Mouse (Mus musculus): Measurements from ENCODE around the gene Gne.
"Not testable (repeated sequence)": the region's sequence is repeated elsewhere in the genome, so short reads cannot be mapped to it uniquely, and the experiment has no call there.

Gene Gne

DNA sequence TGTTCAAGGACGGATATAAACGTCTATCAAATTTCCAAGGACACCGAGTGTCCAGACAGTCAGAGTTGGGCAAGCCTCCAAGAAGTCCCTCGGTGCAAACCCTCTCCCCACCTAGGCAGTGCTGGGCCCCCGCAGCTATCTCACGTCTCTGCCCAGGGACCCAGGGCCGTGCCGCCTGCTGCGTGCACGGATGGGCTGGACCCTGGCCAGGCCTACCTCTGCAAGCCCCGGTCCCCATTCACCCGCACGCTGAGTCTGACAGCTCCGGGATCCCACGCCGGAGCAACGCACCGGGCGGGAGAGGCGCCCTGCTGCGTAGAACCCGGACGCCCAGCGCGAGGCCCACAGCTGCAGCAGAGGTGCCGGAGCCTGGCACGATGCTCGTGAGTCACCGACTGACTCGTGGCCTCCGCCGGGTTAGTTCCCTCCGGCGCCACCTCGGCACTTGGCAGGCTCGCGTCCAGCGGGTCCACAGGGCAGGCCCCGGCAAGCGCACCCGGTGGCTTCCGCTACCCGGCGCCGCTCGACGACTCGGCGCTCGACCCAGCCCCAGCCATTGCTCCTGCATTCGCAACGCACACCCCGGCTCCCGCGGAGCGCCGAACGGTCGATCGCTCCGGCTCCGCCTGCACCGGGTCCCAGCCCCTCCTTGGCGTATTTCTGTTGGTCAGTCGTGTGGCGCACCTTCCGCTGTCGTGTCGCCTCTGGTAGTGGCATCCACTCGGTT lies 11.7 kb downstream of the Gne start:
- peak; percentile 83 to 88 for DNase-seq

DNA sequence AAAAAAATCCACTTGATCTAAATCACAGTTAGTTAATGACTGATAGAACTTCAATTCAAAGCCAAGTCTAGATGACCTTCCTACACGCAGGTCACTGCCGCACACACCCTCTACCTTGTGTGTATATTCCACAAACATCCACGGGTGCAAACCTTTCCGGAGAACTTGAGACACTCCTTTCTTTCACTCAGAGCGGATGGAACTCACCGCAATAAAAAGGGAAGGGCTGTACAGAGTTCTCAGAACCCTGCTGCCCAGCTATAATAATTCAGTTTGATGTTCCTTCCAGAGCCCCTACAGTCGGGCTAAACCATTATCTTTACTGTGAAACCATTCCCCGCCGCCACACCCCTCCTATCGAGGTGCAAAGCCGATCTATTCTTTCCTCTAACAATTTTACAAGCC lies 12.2 kb downstream of the Gne start:
- DNase-seq = no peak

DNA sequence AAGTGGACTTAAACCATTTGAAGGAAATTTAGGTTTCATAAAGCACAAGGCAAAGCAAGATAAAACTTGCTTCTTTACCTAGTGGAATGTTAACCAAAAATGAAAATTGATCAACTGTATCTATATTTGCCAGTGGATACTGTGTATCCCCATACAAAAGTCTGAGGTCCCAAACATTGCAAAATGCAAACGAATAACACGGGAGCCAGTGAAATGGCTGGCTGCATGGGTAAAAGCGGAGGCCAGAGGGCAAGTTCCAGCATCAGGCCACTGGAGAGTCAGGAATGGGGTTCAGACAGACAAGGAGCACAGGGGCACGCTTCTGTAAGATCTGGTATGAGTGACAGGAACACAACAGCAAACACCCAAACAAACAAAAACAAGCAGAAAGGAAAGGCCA lies 13.3 kb downstream of the Gne start:
- DNase-seq = no peak

DNA sequence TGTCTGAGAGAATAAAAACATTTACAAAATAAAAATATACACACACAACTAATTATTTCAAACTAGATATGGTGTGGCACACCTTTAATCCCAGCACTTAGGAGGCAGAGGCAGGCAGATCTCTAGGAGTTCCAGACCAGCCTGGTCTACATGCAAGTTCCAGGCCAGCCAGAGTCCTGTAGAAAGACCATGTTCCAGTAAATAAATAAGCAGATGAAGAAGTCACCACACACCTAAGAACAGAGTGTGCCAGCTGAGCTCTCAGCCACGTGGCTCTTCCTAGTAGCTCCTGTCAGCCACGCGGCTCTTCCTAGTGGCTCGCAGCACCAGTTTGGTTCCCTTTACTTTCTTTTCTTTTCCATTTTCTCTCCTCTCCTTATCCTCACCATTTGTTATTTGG lies 14.6 kb downstream of the Gne start:
- DNase-seq = no peak

DNA sequence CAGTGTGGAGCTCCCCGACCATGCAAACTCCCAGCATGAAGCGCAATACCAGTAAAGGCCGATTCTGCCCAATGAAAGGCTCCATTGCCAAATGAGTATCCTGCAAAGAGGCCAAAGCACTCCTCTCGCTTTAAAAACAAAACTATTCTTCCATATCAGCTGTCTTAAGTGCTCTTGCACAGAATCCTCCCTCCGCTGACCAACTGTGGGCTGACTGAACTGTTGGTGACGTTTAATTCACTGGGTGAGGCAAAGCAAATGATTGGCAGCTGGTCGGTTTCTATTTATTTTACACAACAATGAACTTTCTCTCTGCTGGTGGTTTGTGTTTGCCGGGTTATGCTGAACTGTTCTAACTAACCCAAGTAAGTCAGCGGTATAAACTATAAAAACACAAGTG lies 15.2 kb downstream of the Gne start:
- no peak for DNase-seq

DNA sequence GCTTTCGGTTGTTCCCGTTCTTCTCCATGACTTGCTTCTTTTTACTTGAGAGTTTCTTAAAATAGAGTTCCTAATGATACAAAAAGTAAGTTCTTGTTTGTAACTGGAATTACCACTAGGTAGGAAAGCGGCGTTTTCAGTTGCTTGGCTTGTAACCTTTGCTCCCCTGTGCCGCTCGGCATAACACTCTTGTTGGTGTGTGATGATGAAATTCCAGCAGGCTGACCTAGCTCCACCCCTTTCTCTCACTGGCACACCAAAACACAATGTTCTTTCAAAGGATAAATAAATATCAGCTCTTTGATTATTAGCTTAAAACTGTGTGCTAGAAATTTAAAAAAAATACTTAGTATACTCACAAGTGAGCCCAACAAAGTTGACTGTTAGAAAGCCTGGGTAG lies 17.1 kb downstream of the Gne start:
- no peak for DNase-seq

DNA sequence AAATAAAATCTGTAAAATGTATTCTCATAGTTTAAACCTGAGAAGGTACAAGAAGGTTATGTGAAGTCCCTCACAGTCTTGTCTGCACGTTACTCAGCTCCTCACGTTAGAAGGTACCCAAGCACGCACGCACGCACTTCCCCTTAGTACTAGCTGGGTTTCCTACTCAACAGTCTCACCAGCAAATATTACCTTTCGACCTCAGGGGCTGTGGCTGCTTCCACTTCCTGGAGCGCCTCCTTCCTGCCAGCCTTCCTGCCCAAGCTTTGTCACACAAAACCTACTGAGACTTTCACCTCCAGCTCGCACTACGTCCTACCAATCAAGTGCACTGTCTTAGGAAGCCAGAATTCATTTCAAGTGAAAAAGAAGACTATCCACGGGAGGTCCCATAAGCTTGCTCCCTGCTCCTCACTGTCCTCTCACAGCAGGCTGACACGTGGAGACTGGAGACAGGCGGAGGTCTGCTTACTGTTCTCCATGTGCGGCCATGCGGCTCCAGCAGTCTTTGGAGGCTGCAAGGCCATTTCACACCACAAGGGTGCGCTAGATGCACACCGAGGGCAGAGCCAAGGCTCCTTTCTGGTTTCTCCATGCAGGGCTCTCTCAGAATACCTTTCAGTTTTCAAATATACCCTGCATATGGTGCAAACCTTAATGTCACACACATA lies 18.5 kb downstream of the Gne start:
- peak; percentile 82 to 91 for DNase-seq

DNA sequence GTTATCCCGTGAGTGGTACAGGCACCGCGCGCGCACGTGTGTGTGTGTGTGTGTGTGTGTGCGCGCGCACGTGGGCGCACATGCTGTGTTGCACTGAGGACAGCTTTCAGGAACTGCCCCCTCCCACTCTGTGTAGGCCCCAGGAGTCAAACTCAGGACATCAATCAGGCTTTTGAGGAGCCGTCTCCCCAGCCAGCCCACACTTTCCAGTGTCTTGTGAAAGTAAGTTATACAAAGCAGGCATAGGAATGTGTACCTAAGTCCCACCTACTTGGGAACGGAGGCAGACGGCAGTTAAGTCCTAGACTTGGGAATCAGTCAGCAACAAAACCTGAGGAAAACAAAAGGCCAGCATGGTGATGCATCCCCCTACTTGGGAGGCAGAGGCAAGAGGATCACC lies 21.2 kb downstream of the Gne start:
- no peak for DNase-seq

DNA sequence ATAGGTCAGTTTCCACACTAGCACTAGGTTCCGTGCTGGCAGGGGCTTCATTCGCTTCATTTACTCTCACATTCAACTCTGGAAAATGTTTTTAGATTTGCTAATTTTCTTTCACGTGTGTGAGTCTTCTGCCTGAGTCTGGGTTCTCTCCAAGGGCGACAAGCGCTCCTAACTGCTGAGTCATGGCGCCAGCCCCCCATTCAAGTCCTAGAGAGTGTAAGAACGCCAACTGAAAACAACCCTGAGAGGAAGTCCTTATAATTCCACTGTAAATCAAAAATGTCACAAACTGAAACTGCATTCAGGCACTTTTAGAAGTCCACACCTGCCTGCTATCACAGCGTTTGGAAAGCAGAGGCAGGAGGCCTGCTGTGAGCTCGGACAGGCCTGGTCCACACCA lies 21.9 kb downstream of the Gne start:
- no peak for DNase-seq

DNA sequence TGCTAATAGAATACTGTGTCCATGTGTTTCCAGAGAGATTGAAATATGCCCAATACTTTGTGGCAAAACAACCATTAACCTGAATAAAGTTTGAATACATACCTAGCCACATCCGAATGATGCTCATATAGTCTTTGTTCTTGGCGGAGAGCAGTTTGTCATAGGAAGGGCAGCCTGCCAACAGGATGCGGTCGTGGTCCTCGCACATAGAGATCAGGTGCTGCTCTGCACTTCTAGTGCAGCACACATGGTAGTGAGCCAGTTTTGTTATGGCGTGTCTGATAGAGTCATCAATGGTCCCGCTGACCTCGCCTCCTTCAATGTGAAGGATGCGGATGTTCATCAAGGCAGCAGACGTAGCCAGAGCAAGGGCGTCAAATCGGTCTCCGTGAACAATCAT lies 24.3 kb downstream of the Gne start:
- DNase-seq = no peak

DNA sequence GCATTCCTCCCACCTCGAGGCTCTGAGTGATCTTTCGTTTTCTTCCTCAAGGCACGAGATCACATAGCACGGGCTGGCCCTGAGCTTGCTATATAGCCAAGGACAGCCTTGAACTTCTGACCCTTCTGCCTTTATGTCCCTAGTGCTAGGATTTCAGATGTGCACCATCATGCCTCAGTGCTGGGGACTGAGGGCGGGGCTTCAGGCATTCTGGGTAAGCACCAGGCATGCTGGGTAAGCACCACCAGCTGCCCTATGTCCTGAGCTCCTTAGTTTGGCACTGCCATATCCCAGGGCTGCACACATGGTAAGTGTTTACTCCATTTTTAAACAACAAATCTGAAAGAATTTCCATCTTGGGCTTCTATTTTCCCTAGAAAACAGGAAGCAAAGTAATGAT lies 34.2 kb downstream of the Gne start:
- DNase-seq = no peak

DNA sequence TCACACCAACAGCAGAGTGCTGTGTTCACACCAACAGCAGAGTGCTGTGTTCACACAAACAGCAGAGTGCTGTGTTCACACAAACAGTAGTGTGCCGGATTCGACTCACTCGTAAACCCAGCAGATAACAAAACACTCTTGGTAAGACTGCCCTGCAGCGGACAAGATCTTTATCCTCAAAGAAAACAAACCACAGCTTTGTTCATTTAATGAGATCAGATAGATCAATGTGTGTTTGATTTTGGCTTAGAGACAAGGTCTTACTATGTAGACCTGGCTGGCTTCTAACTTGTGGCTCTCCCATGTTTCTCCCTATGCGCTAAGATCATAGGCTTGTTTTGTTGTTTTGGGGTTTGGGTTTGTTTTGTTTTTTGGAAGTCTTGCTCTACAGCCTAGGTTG lies 37.9 kb downstream of the Gne start:
- no peak for DNase-seq

DNA sequence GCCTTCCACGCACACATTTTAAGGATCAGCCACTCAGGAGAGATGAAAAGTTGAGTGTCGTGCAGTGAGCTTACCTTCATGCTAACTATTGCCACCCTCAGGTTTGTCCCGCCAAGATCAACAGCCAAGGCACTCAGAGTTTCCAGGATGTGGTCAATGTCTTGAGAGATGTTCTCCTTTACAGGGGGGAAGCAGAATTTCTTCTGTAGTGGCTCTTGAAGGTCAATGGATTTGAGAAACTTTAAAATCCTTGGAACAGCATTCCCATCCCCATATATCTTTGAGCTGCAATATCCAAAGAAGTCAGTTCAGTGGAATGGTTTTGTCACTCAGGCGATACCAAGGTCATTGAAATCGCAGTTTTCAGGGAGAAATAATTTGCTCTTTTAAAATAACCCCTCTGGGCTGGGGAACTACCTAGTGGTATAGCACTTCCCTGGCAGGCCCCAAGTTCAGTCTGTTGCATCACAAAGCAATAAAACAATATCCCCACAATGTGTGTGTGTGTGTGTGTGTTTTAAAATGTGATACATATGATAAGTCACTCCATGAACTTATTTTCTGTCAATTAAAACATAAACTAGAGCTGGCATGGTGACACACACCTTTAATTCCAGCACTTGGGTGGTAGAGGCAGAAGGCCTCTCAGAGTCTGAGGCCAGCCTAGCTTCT lies 39.2 kb downstream of the Gne start:
- DNase-seq = no peak

DNA sequence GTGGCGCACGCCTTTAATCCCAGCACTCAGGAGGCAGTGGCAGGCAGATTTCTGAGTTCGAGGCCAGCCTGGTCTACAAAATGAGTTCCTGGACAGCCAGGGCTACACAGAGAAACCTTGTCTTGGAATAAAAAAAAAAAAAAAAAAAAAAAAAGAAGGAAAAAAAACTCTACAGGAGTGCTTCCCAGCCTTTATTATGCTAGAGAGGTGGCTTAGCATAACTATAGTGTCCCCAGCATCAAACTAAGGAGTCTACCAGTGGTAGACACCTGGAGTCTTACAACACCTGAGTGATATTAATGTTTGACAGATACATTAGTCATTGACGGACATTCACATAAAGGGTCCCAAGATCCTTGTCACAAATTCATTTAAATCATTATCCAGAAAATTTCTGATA lies 40.8 kb downstream of the Gne start:
- DNase-seq = not testable (repeated sequence)

DNA sequence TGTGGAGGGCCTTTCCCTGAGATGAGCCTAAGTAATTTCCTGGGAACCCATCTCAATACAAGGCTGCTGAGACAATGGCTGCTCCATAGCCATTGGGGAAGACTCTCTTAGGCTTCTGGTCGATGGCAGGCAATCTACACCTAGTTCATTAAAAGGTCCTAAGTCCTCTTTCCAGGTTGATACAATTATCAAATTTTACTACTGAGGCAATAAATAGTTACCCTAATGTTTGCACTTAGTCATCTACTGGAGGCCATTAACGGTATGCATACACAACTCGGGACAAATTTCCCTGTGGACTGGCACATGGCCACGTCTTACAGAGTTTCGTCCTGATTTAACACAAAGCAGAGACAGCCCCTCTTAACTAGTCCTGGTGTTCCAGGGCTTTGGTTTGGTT lies 41.5 kb downstream of the Gne start:
- no peak for DNase-seq

DNA sequence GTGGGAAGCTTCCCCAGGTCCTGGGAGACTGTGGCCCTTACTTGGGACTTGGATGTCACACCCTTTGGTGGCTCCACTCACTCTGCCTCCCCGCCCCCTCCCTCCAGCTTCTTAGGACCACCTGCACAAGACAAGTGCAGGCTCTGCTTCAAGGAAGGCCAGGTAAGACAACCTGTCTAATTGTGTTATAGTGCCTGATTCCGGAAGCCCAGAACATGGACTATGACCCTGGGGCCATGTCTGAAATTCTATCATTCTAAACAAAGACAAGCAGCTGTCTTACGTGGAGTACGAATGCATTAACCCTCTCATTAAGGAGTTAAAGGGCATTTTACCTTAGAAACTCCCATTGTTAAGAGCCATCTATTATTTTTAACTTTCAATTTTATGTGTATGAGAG lies 43.2 kb downstream of the Gne start:
- DNase-seq = no peak

DNA sequence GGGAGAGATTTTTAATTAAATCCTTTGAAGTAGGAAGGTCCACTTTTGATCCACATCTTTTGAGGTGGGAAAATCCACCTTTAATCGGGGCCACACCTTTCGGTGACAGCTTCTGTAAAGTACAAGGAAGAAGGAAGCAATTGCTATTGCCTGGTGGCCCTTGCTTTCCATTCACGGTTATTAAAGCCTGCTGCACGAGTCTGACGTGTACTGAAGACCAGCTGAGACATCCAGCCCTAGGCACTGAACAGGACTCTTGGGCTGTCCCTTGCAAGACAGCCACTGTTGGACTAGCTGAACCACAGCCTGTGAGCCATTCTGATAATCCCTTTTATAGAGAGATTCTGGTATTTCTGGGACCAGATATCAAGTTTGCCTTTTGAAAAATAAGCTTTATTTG lies 47.5 kb downstream of the Gne start:
- DNase-seq = no peak

DNA sequence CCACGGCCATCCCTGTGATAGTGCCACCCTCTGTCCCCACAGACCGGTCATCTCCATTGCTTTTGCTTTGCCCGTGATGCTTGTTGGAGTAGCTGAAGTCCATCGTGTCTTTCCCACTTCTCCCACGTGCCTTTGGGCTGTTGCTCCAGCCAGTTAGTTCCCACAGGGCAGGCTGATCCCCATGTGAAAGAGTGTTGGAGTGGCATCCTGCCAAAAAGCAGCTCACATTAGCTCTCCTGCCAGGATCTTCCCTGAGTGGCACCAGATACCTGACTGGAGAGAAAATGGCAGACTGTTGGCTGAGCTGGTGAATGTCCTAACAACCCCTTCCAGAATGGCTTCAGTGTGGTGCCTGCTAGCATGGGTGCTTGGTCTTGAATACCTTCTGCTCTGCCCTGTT lies 52.5 kb downstream of the Gne start:
- DNase-seq = no peak

DNA sequence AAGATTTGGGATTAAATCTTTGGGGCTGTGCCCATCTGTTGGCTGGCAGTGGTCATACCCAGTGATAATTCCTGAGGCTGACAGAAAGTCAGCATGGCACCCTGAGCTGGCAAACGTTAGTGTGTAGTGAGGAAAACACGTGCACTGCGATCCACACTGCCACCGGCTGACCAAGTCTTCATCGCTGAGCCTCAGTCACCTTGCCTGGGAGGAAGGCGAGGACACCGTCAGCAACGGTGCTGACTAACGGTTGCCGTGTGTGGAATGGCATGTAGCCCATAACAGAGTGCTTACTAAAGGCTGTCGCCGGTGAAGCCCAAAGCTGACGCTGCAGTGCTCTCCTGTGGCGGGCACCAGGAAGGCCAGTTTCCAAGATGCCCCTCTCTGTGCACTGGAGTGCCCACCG lies 54.3 kb downstream of the Gne start:
- no peak for DNase-seq

DNA sequence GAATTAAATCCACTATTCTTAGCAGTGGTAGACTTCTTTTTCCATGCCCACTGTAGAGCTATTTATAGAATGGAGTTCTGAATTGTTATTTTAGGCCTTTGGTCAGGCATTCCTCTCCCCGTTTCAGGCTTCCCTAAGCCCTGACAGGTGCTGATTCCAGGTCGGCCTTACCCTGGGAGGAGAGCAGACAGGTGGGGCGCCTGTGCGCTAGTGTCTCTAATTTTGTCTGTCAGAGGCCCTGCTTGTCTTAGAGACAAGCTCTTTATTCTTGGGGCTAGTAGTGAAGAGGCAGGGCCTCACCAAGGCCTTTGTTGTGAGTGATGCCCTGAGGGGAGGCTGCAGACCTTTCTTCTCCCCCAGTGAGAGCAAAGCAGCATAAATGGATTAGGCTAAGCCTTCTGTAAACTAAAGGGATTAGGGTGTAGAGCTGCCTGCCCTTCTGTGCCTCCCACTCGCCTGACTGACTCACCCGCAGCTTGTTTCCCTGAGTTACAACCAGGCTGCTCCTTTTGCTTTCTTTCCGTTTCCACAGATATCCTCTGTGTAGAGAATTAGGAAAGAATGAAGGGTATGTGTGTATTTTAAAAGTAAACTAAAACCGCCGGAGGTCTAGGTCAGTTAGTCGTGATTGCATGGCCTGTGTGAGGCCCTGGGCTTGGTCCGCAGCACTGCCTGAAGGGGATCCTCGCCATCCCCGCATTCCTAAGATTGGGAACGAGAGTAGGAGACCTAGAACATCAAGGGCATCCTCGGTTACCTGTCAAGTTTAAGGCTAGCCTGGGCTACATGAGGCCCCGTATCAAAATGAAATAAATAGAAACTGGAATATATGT lies 55.5 kb downstream of the Gne start:
- no peak for DNase-seq

DNA sequence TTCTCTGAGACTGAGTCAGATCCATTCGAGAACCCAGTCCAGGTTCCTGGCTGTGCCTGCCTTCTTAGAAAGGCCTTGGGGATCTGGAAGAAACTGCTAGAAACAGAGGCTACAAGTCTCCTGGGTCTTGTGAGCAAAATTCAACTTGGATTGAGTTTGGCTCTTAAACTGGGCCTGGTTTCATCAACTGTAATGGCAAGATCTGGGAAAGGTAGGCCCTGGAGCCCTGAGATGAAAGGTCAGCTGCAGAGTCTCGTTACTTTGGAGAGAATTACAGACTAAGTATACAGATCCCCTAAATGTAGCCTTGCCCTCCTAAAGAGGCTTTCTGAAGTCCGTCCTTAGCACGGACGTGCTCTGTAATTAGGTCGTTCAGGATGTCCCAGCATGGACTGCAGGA lies 58.4 kb downstream of the Gne start:
- no peak for DNase-seq

DNA sequence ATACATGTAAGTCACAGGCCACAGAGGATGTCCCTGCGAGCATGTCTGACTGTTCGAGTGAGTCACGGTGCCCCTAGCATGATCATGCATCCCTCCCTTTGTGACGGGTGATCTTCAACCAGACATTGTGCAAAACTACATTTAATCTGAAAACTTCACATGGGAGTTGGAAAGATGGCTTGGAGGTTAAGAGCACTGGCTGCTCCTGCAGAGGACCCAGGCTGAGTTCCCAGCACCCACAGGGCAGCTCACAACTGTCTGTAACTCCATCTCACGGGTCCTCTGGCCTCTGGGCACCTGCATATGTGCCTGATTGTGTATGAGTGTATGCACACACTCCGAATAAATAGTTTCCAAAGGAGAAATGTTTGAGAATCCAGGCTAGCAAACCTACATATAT lies 59.7 kb downstream of the Gne start:
- no peak for DNase-seq

DNA sequence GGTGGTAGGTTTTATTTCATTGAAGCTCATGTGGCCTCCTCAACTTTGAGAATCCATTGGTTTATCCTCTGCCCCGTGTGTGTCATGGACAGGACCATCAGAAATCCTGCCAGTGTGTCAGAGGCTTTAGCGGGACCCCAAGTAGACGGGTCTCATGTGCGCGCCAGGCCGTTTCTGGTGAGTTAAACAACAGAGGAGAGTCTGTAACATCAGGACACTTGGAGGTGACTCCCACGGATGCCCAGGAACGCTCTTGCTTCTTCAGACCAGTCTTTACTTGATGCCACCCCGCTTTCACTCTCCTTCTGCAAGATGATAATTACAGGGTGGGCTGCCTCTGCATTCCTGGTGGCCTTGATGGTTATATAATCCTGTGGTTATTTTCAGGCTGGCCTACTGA lies 60.3 kb downstream of the Gne start:
- no peak for DNase-seq

DNA sequence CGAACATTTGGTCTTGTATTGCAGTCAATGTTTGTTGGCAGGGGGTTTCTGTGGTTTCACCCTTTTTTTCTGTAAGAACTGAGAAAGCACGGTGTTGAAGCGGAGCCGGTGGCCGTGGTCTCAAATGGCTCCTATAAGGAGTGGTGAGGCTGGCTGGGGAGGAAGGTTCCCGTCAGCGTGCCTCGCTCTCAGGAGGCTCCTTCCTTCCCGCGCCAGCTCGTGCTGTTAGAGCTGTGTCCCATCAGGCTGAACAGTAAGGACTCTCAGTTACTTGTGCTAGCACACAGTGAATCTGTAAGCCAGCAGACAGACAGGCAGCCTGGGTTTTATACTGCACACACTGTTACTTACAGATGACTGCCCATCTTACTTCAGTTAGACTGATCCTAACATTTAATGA lies 61.2 kb downstream of the Gne start:
- DNase-seq = no peak
